Mouse (Mus musculus): Measurements from ENCODE around the gene Runx3.

- TF ChIP-seq CTCF (IDR thresholded peaks at IDR 0.05; ENCODE audit: low read depth): no peak
- no peak for TF ChIP-seq EP300 (optimal IDR thresholded peaks at IDR 0.05)
Measured at GRCm38 (mm10) chr4:135079859-135080640, 40.4 kb upstream of the Runx3 start.

Measured in stomach, postnatal 0 days (tissue).